Mouse (Mus musculus) urinary bladder, postnatal 14 days (tissue): ENCODE measurements at regions not wholly inside any gene's neighbourhood (a gene's known extent, or its start where the extent isn't known, plus 50 kb on each side); places are given as distances from the start of the nearest gene placed in this dataset.

Source experiments
- DNase-seq: peaks from one replicate; pipeline ENCODE4 v3.0.0; 2021; ENCODE audit warnings: low spot score

DNA sequence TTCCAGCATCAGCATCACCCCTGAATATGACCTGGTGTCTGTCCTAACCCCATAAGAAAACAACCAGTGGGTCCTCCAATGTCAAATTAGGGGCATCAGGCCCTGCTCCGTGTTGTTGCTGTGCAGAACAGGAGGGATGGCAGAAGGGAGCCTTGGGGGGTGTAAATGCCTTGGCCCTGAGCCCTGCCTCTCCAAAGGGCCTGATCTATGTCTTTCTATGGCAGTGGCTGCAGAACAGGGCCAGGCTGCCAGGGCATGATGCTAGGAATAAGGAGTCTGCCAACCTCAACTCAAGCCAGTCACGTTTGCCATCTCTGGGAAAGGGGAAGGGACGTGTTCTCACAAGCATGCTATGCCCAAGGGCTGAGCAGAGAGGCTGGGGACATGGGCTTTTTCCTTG, 172.9 kb downstream of the Kcna5 start:
- no peak for DNase-seq

DNA sequence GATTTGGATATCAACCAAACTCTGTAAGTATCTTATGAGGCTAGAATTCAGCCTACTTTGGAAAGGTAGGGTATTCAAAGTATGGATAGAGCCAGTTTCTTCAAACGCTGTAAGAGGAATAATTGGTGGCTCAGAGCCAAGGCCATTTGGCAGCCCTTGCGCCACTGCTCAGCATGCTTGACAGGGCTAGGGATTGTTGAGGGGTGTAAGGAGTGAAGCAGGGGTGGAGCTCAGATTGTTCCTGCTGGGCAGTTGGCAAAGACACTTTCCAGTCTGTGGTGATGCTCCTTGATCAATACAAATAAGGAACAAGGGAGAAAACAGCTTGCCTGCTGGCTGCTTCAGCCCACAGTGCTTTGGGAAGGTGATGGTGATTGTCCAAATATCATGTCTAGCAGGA, 181.9 kb downstream of the Kcna5 start:
- DNase-seq, result no peak

DNA sequence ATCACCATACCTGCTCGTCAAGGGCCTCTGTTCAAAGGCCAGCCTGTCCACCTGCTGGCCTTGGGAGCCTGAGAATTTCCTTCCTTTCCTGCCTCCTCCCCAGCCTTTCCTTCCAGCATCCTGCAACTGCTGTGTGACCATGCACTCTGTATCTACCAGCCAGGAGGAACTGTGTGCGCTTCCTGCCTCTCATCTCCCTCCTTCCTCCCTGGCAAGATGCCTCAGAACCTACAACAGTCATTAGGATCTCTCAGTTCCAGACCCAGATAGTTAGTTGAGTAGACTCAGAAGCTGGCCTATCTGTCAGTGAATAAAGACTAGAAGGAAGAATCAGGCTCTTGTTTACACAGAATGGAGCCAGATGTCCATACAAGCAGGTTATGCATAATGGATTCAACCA, 183.8 kb upstream of the Ntf3 start:
- DNase-seq, result no peak

DNA sequence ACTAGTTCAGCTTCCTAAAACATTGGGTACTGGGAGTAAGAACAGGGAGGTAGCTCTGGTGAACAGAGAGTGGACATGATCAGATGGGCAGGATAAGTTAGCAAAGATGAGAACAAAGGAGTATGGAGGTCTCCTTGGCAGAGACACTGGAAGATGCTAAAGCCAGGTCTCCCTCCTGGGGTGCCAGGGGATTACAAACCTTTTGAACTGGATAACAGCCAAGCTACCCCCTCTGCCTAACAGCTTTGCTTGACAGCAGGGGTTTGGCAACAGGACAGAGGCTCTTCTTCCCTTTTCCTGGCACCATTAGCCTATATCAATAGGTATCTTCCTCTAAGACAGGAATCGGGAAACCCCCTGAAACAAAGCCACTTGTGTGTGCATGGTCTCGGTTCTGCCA, 183.2 kb upstream of the Ntf3 start:
- no peak for DNase-seq

DNA sequence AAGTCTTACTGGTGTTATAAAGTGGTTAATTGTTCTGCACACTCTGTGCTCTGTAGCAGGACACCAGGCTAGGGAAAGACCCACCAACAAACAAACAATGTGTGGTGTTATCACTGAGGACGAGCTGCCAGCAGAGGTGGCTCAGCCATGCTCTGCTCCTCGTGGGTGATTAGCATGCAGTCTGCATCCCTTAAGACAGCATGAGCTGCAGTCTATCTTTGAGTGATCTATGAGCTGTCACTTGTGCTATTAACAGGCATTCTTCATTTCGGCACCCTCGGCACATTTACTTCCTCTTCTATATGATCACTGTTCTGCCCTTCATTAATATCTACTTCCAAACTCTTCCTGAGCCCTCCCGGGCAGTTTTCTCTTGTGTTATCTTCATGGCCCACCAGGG, 178.5 kb upstream of the Ntf3 start:
- no peak for DNase-seq

DNA sequence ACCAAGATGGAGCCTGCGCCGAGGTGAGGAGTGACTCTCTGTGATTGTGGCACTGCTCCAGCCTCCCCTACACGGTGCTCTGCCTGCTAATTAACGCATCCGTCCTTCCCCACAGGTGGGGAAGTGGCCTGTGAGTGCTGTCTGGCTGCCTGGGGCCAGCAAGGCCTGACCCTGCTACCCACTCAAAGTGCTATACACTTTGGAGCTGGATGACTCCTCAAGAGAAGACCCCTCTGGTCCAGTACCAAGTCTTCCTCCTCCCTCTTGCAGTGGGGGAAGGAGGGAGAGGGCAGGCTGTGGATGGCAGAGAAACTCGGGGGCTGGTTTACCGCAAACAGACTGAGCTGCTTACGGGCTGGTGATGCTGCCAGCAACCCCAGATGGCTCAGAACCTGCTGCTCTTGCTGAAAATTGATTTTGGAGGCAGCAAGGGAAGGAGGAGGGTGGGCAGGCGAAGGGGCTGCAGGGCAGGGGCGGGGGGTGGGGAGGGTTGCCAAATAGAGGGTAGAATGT, 173.4 kb upstream of the Ntf3 start:
- no peak for DNase-seq

DNA sequence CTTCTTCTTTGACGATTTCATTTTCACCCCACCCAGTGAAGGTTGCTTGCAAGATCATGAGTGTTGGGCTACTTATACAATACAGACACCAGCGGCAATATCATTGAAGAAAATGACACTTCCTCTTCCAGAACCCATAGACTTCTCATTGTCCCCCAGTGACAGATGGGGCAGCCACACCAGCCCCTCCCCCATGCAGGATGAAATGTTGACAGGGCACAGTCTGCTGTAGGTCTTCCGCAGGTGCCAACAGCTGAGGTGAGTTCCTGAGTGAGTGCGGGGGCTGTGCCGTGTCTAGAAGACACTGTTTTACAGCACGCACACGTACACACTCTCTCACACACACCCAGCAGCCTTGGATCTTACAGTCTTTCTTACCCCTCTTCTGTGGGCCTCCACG, 171.0 kb upstream of the Ntf3 start:
- DNase-seq, result no peak

DNA sequence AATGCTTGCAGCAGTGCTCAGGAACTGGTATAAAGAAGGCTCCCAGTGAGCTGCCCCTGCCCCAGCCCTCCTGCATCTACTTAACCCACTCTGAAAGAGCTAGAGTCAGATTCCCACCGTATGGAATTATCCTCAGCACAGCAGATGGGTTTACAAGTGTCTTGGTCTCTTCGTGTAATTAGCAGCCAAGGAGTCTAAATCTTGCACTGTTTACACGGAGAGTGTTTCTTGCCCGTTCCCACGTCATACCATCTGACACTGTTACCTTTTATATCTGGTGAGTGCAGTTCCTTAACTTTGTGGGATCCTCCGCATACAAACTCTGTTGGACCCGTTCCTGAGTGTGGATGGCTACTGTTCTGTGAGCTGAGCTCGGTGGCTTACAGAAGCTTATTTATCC, 167.5 kb upstream of the Ntf3 start:
- no peak for DNase-seq

DNA sequence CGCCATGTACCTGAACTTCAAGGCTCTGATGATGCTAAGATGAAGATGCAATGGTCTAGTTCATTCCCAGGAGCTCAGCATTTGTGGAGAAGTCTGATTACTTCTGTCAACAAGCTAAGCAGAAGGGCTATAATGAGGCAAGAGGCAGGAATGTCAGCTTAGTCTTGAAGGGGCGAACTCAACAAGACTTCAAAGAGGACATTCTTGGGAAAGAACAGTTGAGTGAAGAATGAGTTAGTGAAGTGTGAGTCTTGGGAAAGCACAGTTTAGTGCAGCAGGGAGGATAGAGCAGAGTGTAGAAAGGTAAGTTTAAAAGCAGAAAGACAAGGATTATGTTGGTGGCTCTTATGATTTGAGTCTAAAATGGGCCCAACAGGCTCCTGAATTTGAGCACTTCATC, 160.5 kb upstream of the Ntf3 start:
- no peak for DNase-seq

DNA sequence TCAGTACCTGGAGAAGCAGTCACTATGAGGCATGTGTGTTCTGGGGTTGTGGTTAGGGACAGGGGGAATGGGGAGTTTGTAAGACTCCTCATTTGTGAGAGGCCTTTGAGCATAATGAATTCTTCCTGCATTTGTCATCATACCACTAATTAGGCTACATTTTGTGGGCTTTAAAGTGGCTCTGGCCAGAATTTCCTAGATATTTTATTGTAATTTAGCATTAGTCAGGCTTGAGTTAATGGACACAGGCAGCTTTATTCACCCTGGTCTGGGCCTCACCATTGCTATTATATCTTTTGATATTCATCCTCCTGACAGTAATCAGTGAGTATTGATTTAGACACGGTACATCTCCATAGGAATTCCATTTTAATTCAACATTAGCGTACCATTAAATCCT, 151.8 kb upstream of the Ntf3 start:
- DNase-seq, result no peak

DNA sequence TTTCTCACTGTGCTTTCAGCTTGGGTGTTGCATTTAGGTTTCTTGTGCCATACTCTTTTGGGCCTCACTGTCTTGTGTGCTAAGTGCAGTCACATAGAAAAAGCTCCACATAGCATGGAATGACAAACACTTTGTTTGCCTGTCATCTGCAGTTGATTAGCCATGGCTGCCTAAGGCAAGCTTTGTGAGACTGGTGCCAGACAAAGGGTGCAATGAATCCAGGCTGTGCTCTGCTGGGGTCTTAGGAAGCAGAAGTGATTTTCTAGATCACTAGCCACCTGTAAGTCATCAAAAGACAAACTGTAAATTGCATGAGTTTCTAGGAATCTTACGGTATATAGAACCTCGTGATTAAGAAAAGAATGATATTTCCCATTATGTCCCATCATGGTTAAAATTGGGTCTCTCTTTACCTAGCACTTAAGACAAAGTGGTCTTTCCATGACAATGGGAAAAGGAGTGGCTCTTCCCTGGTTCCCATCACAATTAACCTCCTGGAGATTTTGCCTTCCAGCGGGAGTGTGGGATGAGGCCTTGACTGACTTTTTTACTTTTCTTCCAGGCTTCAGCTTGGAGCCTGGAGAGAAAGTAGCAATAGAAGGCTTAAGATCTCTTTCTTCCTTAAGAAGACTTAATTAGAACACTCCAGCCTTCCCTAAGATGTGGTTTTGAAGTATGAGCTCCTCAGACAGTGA, 144.2 kb upstream of the Ntf3 start:
- no peak for DNase-seq

DNA sequence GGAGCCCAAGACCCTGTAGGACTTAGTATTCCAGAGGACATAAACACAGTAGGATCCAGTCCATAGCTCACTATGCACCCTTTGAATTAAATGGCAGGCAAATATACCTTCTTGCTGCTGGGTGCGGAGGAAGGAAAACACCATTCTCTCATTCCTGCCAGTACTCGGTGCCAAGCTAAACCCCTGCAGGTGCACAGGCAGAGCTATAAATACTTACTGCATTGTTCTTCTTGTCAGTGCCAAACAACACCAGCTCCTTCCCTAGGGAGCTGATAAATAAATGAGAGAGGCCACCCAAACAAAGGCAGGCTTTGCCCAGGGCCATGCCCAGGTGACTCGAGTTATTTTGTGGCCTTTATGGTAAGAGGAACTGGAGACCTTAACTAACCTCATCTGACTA, 136.4 kb upstream of the Ntf3 start:
- no peak for DNase-seq

DNA sequence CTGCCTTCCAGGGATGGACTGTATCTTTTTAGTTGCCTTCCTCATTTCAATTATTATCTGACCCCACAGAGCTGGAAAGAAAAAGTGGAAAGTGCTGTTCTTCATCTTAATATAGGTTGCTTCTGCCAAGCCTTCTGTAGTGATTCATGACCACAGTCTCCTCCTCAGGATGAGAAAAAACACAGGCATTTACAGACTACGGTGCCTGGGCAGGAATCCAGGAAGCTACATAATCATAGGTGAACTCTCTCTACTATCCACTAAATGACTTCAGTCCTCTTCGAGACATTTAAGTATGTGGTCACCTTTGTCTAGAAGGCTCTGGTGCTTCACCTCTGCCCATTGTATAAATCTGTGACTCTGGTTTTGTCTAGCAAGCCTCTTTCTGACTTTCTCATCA, 124.9 kb upstream of the Ntf3 start:
- no peak for DNase-seq

DNA sequence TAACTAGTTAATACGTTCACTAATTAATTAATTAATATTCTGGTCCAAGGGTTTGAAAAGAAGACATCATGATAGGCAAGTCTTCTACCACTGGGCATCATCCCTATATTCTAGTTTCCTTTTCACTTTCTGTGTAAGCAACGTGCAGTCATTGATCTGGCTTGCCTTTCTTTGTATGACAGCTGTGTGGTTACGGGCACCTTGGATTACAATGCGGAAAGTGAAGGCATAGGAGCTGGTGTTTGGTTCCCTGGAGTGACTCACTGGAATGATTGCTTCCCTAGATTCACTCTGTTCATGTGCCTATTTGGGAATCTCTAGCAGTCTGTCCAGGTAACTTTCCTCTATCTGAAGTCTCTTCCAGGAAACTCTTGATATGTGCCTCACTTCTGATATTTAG, 120.5 kb upstream of the Ntf3 start:
- DNase-seq, result no peak

DNA sequence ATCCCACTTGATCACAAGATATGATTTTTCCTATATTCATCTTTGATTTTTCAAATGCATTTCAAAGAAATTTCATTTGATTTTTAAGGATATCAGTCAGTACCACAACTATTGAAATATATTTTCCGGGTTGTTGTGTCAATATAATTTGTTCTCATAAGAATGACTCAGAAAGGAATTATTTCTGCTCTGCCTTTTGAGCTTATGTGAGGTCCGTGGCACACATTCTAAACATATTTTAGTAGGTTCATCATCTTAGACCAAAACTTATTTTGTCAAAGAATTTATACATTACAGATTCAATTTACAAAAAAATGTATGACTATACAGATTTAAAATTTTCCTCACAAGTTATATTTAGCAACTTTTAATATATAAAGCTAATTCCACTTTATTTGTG, 119.5 kb upstream of the Ntf3 start:
- DNase-seq, result no peak

DNA sequence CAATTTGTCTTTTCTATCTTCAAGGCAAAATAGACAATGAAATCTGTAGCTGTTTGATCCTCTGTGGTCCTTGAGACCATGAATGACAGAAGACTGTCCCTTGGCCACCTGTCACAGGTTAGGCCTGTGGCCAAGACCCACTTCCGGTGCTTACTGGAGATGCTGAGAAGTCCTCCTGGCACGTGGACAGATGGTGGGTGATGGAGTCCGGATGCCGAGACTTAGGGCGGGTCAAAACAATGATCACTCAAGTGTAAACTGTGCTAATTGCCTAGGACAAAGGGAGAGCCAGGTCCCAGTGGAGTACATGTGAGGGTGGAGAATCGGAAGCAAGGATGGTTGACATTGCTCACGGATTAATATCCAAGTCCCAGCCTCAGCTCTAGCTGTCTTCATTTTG, 117.7 kb upstream of the Ntf3 start:
- DNase-seq, result no peak

DNA sequence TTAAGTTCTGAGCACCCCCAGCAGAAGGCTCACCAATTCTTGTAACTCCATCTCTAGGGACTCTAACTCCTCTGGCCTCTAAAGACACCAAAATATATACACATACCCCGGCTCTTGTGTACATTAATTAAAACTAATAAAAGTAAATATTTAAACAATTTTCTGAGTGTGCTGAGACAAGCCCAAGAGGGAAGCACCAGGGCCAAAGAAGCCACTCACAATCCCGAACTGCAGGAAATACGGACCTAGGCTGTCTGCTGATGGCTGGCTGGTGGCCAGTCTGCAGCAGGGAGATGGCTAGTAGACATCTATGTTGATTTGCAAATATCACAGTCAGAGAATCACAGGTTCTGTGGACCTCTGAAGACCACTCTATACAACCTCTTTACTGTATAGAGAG, 113.6 kb upstream of the Ntf3 start:
- no peak for DNase-seq

DNA sequence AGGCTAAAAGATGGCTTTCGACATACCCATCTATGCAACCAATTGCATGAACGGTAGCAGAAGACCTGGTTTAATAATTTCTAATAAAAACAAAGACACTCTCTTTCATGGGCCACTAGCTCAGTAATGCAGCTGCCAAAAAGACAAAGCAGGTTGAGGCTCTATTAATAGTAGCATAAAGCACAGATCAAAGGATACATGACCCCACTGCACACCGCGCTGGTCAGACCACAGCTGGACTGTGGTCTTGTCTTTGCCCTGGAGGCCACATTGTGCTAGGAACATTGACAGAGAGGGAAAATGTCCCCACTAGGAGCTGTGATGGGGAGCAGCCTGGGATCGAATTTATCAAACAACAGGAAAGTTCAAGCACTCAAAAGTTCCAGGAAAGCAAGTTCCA, 79.3 kb upstream of the Ntf3 start:
- no peak for DNase-seq

DNA sequence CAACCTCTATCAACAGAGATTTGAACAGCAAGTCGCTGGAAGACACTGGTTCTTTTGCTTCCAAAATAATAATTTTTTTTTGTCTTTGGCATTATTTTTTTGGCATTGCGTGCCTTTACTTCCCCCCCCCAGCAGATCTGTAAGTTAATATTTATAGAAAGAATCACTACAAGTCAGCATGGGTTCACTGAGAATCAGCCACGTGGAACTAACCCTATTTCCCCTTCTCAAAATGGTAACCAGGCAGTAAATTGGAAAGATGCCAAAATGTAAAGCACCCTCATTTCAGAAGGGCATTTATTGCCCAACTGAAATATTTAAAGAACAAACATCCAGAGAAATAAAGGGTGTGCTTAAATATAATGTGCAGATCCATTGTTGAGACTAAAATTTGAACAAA, 78.7 kb upstream of the Ntf3 start:
- no peak for DNase-seq

DNA sequence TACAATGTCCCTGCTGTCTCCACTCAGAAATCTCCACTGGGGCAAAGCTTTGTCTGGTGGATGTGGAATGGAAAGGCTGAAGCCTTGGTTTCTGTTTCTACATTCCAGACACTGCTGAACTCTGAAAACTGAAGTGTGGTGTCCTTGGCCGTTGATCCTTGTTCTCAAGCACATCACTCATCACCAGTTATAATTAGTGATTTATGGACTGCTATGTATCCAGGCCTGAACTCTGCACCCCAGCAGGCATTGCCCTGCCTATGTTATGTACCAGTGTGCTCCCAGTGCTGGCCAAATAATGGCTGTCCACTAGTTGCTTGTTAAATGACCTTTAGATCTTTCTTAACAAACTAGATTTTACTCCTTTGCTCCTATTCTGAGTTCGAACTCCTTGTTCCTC, 75.6 kb upstream of the Ntf3 start:
- DNase-seq, result no peak

DNA sequence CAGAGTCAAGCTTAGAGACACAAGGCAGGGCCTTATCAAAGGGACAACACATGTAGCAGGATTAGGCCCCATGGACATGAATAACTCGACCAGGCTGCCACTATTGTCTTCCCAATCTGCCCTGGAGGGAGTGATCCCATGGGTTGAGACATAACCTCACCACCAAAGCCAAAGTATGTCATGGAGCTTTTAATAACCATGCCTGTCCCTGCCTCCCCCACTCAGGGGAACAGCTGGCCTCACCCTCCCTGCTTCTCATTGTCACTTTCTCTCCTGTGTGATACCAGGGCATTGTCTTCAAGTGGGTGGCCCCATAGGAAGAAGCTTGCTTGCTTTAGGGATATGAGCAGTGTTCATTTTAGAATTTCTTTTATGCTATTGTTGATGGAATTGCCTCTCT, 73.5 kb upstream of the Ntf3 start:
- DNase-seq, result no peak
